Mouse (Mus musculus) liver, embryonic 12.5 days (tissue): Measurements from ENCODE around the gene Lrrfip2. TPM values are rescaled to one million over a fixed set of nuclear protein-coding genes. Genes with fewer than 3 reads are reported as not detected.

ENCODE experiments used
- ATAC-seq: fragments of 200-750 bp; cut with Nextera tagmentation; 2 replicates; pipeline ENCODE4 v1.8.0; 2017; ENCODE audit warnings: moderate number of reproducible peaks, mild to moderate bottlenecking, moderate library complexity
- H3K27ac ChIP-seq: fragments of 300-500 bp; sonication (generic); 2 replicates; pipeline ENCODE4 v1.5.1; 2016; ENCODE audit warnings: mild to moderate bottlenecking
- H3K27me3 ChIP-seq: fragments of 300-500 bp; sonication (generic); replicated peaks from 2 replicates; pipeline ENCODE4 v1.6.1; 2016; ENCODE audit warnings: mild to moderate bottlenecking, moderate library complexity
- H3K36me3 ChIP-seq: fragments of 300-500 bp; sonication (generic); 2 replicates; pipeline ENCODE4 v1.6.1; 2016; ENCODE audit warnings: mild to moderate bottlenecking, moderate library complexity
- H3K4me1 ChIP-seq: fragments of 300-500 bp; sonication (generic); 2 replicates; pipeline ENCODE4 v1.6.1; 2016
- H3K4me2 ChIP-seq: fragments of 300-500 bp; sonication (generic); 2 replicates; pipeline ENCODE4 v1.6.1; 2016; ENCODE audit warnings: mild to moderate bottlenecking, moderate library complexity
- H3K4me3 ChIP-seq: fragments of 300-500 bp; sonication (generic); 2 replicates; pipeline ENCODE4 v1.5.1; 2016; ENCODE audit warnings: mild to moderate bottlenecking, moderate library complexity
- H3K9ac ChIP-seq: fragments of 300-500 bp; sonication (generic); 2 replicates; pipeline ENCODE4 v1.6.1; 2016; ENCODE audit warnings: mild to moderate bottlenecking, moderate library complexity
- H3K9me3 ChIP-seq: fragments of 300-500 bp; sonication (generic); replicated peaks from 2 replicates; pipeline ENCODE4 v1.6.1; 2016; ENCODE audit warnings: mild to moderate bottlenecking, moderate library complexity
- WGBS: fragments of 180-500 bp; shearing (Covaris S2); methylation state at CpG from one replicate; pipeline ENCODE4 v1.1.7; 2016; ENCODE audit not compliant: insufficient replicate concordance; 5-methylcytosine and 5-hydroxymethylcytosine counted together
- polyA plus RNA-seq: library from polyadenylated mRNA; unstranded; fragments of >200 nt; fragmentation: Nextera tagmentation; extraction: Ambion mirVana; gene quantifications from 2 replicates; pipeline ENCODE4 v1.2.1, GENCODE M21; 2016

Lrrfip2 gene
- polyA plus RNA-seq, 1 experiment from 2014 or later, result 29.5 TPM

GRCm38 (mm10) chr9:111207683-111208082, 90.3 kb downstream of the Lrrfip2 start:
- H3K4me1 ChIP-seq, result 0 out of 2 replicates have a peak, but pooled peaks cover 2% of the 10 kb centered on the region
- H3K4me3 ChIP-seq, result no peak overlapping the region
- no peaks in the 10 kb centered on the region for H3K9me3 ChIP-seq
- 62% methylated on average over 3 of the region's 3 CpGs for WGBS
- ATAC-seq, result no peak
- no peak overlapping the region for H3K4me2 ChIP-seq
- peaks cover 27% of the 10 kb centered on the region for H3K36me3 ChIP-seq
- H3K9ac ChIP-seq, result no peak overlapping the region
- H3K27me3 ChIP-seq, result no peaks in the 10 kb centered on the region
- H3K27ac ChIP-seq, result no peak overlapping the region

GRCm38 (mm10) chr9:111208185-111208584, 90.8 kb downstream of the Lrrfip2 start:
- Histone ChIP-seq H3K4me1 (0 out of 2 replicates have a peak, but pooled peaks cover 6% of the 10 kb centered on the region), H3K9me3 (no peaks in the 10 kb centered on the region), H3K36me3 (peaks cover 25% of the 10 kb centered on the region), H3K4me3 (no peak overlapping the region), H3K4me2 (no peak overlapping the region), H3K27me3 (no peaks in the 10 kb centered on the region), H3K9ac (no peak overlapping the region), H3K27ac (no peak overlapping the region)
- 88% methylated on average over 3 of the region's 3 CpGs for WGBS
- no peak for ATAC-seq

- Histone ChIP-seq H3K27me3 (no peaks in the 10 kb centered on the region), H3K9ac (no peak overlapping the region), H3K4me1 (peaks cover 11% of the 10 kb centered on the region; the same call in 1 of the 2 replicates), H3K27ac (no peak overlapping the region), H3K4me3 (no peak overlapping the region), H3K36me3 (peaks cover 24% of the 10 kb centered on the region), H3K9me3 (no peaks in the 10 kb centered on the region), H3K4me2 (no peak overlapping the region)
- 87% methylated on average over 7 of the region's 7 CpGs for WGBS
- ATAC-seq, result no peak
Measured at GRCm38 (mm10) chr9:111209158-111209699, 91.8 kb downstream of the Lrrfip2 start.

GRCm38 (mm10) chr9:111210412-111210811, 93.0 kb downstream of the Lrrfip2 start:
- WGBS, result 76% methylated on average over 4 of the region's 4 CpGs
- no peak overlapping the region for H3K27ac ChIP-seq
- H3K4me2 ChIP-seq, result no peak overlapping the region
- H3K9me3 ChIP-seq, result no peaks in the 10 kb centered on the region
- H3K9ac ChIP-seq, result no peak overlapping the region
- no peaks in the 10 kb centered on the region for H3K27me3 ChIP-seq
- peaks cover 36% of the 10 kb centered on the region for H3K36me3 ChIP-seq
- H3K4me3 ChIP-seq, result no peak overlapping the region
- peaks cover 11% of the 10 kb centered on the region; the same call in 1 of the 2 replicates for H3K4me1 ChIP-seq
- no peak for ATAC-seq

- Histone ChIP-seq H3K9ac (no peak overlapping the region), H3K4me3 (no peak overlapping the region), H3K4me1 (peaks cover 11% of the 10 kb centered on the region; the same call in 1 of the 2 replicates), H3K9me3 (no peaks in the 10 kb centered on the region), H3K36me3 (peaks cover 38% of the 10 kb centered on the region), H3K4me2 (no peak overlapping the region), H3K27ac (no peak overlapping the region), H3K27me3 (no peaks in the 10 kb centered on the region)
- 70% methylated on average over 10 of the region's 10 CpGs for WGBS
- ATAC-seq, result no peak
Measured at GRCm38 (mm10) chr9:111211122-111212041, 94.0 kb downstream of the Lrrfip2 start.

GRCm38 (mm10) chr9:111213501-111213900, 96.1 kb downstream of the Lrrfip2 start:
- no peak overlapping the region for H3K4me3 ChIP-seq
- H3K27me3 ChIP-seq, result no peaks in the 10 kb centered on the region
- H3K9ac ChIP-seq, result no peak overlapping the region
- ATAC-seq, result peak; percentile 55
- H3K36me3 ChIP-seq, result peaks cover 27% of the 10 kb centered on the region
- H3K4me1 ChIP-seq, result peaks cover 11% of the 10 kb centered on the region; the same call in 1 of the 2 replicates
- no peak overlapping the region for H3K27ac ChIP-seq
- no peak overlapping the region for H3K4me2 ChIP-seq
- H3K9me3 ChIP-seq, result no peaks in the 10 kb centered on the region
- 58% methylated on average over 6 of the region's 6 CpGs for WGBS

GRCm38 (mm10) chr9:111216424-111216823, 99.0 kb downstream of the Lrrfip2 start:
- Histone ChIP-seq H3K9ac (no peak overlapping the region), H3K27ac (no peak overlapping the region), H3K9me3 (no peaks in the 10 kb centered on the region), H3K4me1 (peaks cover 11% of the 10 kb centered on the region; the same call in 1 of the 2 replicates), H3K36me3 (peaks cover 40% of the 10 kb centered on the region), H3K27me3 (no peaks in the 10 kb centered on the region), H3K4me3 (no peak overlapping the region), H3K4me2 (no peak overlapping the region)
- no peak for ATAC-seq

GRCm38 (mm10) chr9:111220551-111221080, 103.2 kb downstream of the Lrrfip2 start:
- Histone ChIP-seq H3K36me3 (peaks cover 61% of the 10 kb centered on the region), H3K27me3 (no peaks in the 10 kb centered on the region), H3K4me1 (no peaks in the 10 kb centered on the region), H3K4me2 (no peak overlapping the region), H3K27ac (no peak overlapping the region), H3K4me3 (no peak overlapping the region), H3K9ac (no peak overlapping the region), H3K9me3 (no peaks in the 10 kb centered on the region)
- WGBS, result 81% methylated on average over 5 of the region's 5 CpGs
- no peak for ATAC-seq

- no peak for ATAC-seq
- H3K9me3 ChIP-seq, result no peaks in the 10 kb centered on the region
- no peak overlapping the region for H3K4me2 ChIP-seq
- no peak overlapping the region for H3K27ac ChIP-seq
- no peak overlapping the region for H3K9ac ChIP-seq
- H3K27me3 ChIP-seq, result no peaks in the 10 kb centered on the region
- no peak overlapping the region for H3K4me3 ChIP-seq
- H3K36me3 ChIP-seq, result peaks cover 62% of the 10 kb centered on the region
- WGBS, result 74% methylated on average over 1 of the region's 1 CpGs
- no peaks in the 10 kb centered on the region for H3K4me1 ChIP-seq
Measured at GRCm38 (mm10) chr9:111221580-111221979, 104.2 kb downstream of the Lrrfip2 start.

GRCm38 (mm10) chr9:111223406-111223805, 106.0 kb downstream of the Lrrfip2 start:
- Histone ChIP-seq H3K9ac (no peak overlapping the region), H3K27ac (no peak overlapping the region), H3K27me3 (no peaks in the 10 kb centered on the region), H3K4me1 (no peaks in the 10 kb centered on the region), H3K4me2 (no peak overlapping the region), H3K4me3 (no peak overlapping the region), H3K9me3 (no peaks in the 10 kb centered on the region), H3K36me3 (peaks cover 79% of the 10 kb centered on the region)
- no peak for ATAC-seq
- 96% methylated on average over 5 of the region's 5 CpGs for WGBS

- H3K4me2 ChIP-seq, result no peak overlapping the region
- H3K4me3 ChIP-seq, result no peak overlapping the region
- H3K27ac ChIP-seq, result no peak overlapping the region
- no peaks in the 10 kb centered on the region for H3K9me3 ChIP-seq
- no peaks in the 10 kb centered on the region for H3K27me3 ChIP-seq
- 80% methylated on average over 5 of the region's 5 CpGs for WGBS
- H3K36me3 ChIP-seq, result peaks cover 97% of the 10 kb centered on the region
- peaks cover 6% of the 10 kb centered on the region; the same call in 1 of the 2 replicates for H3K4me1 ChIP-seq
- H3K9ac ChIP-seq, result no peak overlapping the region
- no peak for ATAC-seq
Measured at GRCm38 (mm10) chr9:111228446-111228845, 111.1 kb downstream of the Lrrfip2 start.

- peaks cover 99% of the 10 kb centered on the region for H3K36me3 ChIP-seq
- no peak overlapping the region for H3K9ac ChIP-seq
- no peak overlapping the region for H3K27ac ChIP-seq
- no peak for ATAC-seq
- no peaks in the 10 kb centered on the region for H3K27me3 ChIP-seq
- H3K4me3 ChIP-seq, result no peak overlapping the region
- peaks cover 6% of the 10 kb centered on the region; the same call in 1 of the 2 replicates for H3K4me1 ChIP-seq
- H3K9me3 ChIP-seq, result no peaks in the 10 kb centered on the region
- no peak overlapping the region for H3K4me2 ChIP-seq
- 85% methylated on average over 9 of the region's 9 CpGs for WGBS
Measured at GRCm38 (mm10) chr9:111234701-111235100, 117.3 kb downstream of the Lrrfip2 start.
